Mouse (Mus musculus): ENCODE results near the gene 4933415F23Rik.

- TF ChIP-seq CTCF (IDR thresholded peaks at IDR 0.05; ENCODE audit: low read depth) (no peak), EP300 (IDR thresholded peaks at IDR 0.05; ENCODE audit: low read depth) (no peak)
Measured at GRCm38 (mm10) chr1:23067715-23068114, 34.3 kb downstream of the 4933415F23Rik start.
